ENCODE assay signal across 10 mouse cellular contexts in genomic region chr5:125526464-125526863, GRCm38 (mm10). TPM values are rescaled to one million over a fixed set of nuclear protein-coding genes. Genes with fewer than 3 reads are reported as not detected.
DNase-seq lines count a peak whose midpoint lies in the region; ATAC-seq and TF ChIP-seq lines count a peak whose summit lies in the region.
"Had no signal": no experiment of that assay in that cellular context is flagged by ENCODE, and none has a peak within 500 bp of the region (broad histone marks: within the 10 kb centered on the region; RNA-seq: fewer than 3 reads in every experiment).

No protein-coding gene starts in this region.

- no peak overlapping the region for H3K4me3 ChIP-seq in hindbrain, postnatal 0 days (ENCODE audit: low read length)
- no peak overlapping the region for H3K4me3 ChIP-seq in hindbrain, embryonic 14.5 days (replicated peaks; ENCODE audit: low read length)
- no peak overlapping the region for H3K4me3 ChIP-seq in thymus, adult 2 months (ENCODE audit: control insufficient read depth, insufficient read depth, low read length)
- no peak overlapping the region for H3K4me3 ChIP-seq in embryonic fibroblast, embryonic 13.5 days (ENCODE audit: insufficient read depth, low read length)
- no peak overlapping the region for H3K4me3 ChIP-seq in heart, embryonic 12.5 days
- H3K4me3 ChIP-seq: intestine, embryonic 15.5 days; lung, embryonic 15.5 days had no signal

- peak; percentile 65 for TF ChIP-seq CTCF in hindbrain, postnatal 0 days (IDR thresholded peaks at IDR 0.05; ENCODE audit: low read depth)
- no peak for TF ChIP-seq CTCF in thymus, adult 2 months (IDR thresholded peaks at IDR 0.05; ENCODE audit: borderline replicate concordance, control insufficient read depth, extremely low read depth, insufficient read depth, low read length, poor library complexity)
- peak; percentile 30; the same call in 1 of the 2 replicates for TF ChIP-seq CTCF in embryonic fibroblast, embryonic 13.5 days (IDR thresholded peaks at IDR 0.05; ENCODE audit: borderline replicate concordance, insufficient read depth, low read length)

- no peak overlapping the region for H3K4me2 ChIP-seq in hindbrain, postnatal 0 days (ENCODE audit: low read depth, low read length)
- H3K4me2 ChIP-seq in hindbrain, embryonic 14.5 days (replicated peaks): no peak overlapping the region
- no peak overlapping the region for H3K4me2 ChIP-seq in heart, embryonic 12.5 days
- H3K4me2 ChIP-seq: intestine, embryonic 15.5 days; lung, embryonic 15.5 days had no signal

- H3K9me3 ChIP-seq in hindbrain, postnatal 0 days (ENCODE audit: low read length): no peaks in the 10 kb centered on the region
- no peaks in the 10 kb centered on the region for H3K9me3 ChIP-seq in hindbrain, embryonic 14.5 days (ENCODE audit: control insufficient read depth, low read length)
- peaks cover 8% of the 10 kb centered on the region for H3K9me3 ChIP-seq in heart, embryonic 12.5 days (replicated peaks)
- H3K9me3 ChIP-seq: intestine, embryonic 15.5 days; lung, embryonic 15.5 days had no signal

- DNase-seq in hindbrain, postnatal 0 days (ENCODE audit: low spot score): peak; percentile 27
- DNase-seq in hindbrain, embryonic 14.5 days (ENCODE audit: low spot score): no peak
- DNase-seq in thymus, adult 2 months: peak; percentile 35
- no peak for DNase-seq in thymus, adult 18-20 months
- no peak for DNase-seq in urinary bladder, postnatal 25 days (ENCODE audit: low spot score)
- DNase-seq in heart, adult 11 months: no peak

- H3K4me1 ChIP-seq in hindbrain, postnatal 0 days (ENCODE audit: insufficient read depth, low read length): no peaks in the 10 kb centered on the region
- H3K4me1 ChIP-seq in hindbrain, embryonic 14.5 days (replicated peaks; ENCODE audit: control insufficient read depth, insufficient read depth, low read length): no peaks in the 10 kb centered on the region
- H3K4me1 ChIP-seq in thymus, adult 2 months (replicated peaks; ENCODE audit: control insufficient read depth, insufficient read depth, low read length): peaks cover under 1% of the 10 kb centered on the region; the same call in 1 of the 2 replicates
- H3K4me1 ChIP-seq in embryonic fibroblast, embryonic 13.5 days (ENCODE audit: control insufficient read depth, insufficient read depth, low read length): no peaks in the 10 kb centered on the region
- 0 out of 2 replicates have a peak, but pooled peaks cover 2% of the 10 kb centered on the region for H3K4me1 ChIP-seq in heart, embryonic 12.5 days (replicated peaks)
- H3K4me1 ChIP-seq: intestine, embryonic 15.5 days had no signal

- H3K27me3 ChIP-seq in hindbrain, postnatal 0 days (ENCODE audit: insufficient read depth, low read length): no peaks in the 10 kb centered on the region; the same call in 1 of the 2 replicates
- H3K27me3 ChIP-seq in hindbrain, embryonic 14.5 days (ENCODE audit: control insufficient read depth, insufficient read depth, low read length): peaks cover 15% of the 10 kb centered on the region
- H3K27me3 ChIP-seq in thymus, adult 2 months (ENCODE audit: control insufficient read depth, insufficient read depth, low read length): peaks cover 4% of the 10 kb centered on the region; the same call in 1 of the 2 replicates
- peaks cover 36% of the 10 kb centered on the region for H3K27me3 ChIP-seq in heart, embryonic 12.5 days (replicated peaks)

- H3K9ac ChIP-seq in hindbrain, postnatal 0 days (replicated peaks; ENCODE audit: low read length): no peak overlapping the region
- no peak overlapping the region for H3K9ac ChIP-seq in hindbrain, embryonic 14.5 days
- no peak overlapping the region for H3K9ac ChIP-seq in heart, embryonic 12.5 days
- H3K9ac ChIP-seq: intestine, embryonic 15.5 days; lung, embryonic 15.5 days had no signal

- no peak for ATAC-seq in hindbrain, postnatal 0 days
- no peak for ATAC-seq in hindbrain, embryonic 14.5 days (ENCODE audit: low FRiP score)
- no peak for ATAC-seq in heart, embryonic 12.5 days (ENCODE audit: insufficient number of reproducible peaks, low FRiP score)
- ATAC-seq: intestine, embryonic 15.5 days had no signal

- no peak overlapping the region for H3K27ac ChIP-seq in hindbrain, postnatal 0 days
- no peak overlapping the region for H3K27ac ChIP-seq in hindbrain, embryonic 14.5 days
- no peak overlapping the region for H3K27ac ChIP-seq in thymus, adult 2 months (ENCODE audit: control insufficient read depth, insufficient read depth, low read length)
- H3K27ac ChIP-seq in embryonic fibroblast, embryonic 13.5 days (ENCODE audit: insufficient read depth, low read length): no peak overlapping the region
- H3K27ac ChIP-seq in heart, embryonic 12.5 days (ENCODE audit: poor library complexity, severe bottlenecking): no peak overlapping the region
- H3K27ac ChIP-seq: intestine, embryonic 15.5 days; lung, embryonic 15.5 days had no signal

- peaks cover 4% of the 10 kb centered on the region; the same call in 1 of the 2 replicates for H3K36me3 ChIP-seq in hindbrain, postnatal 0 days (ENCODE audit: insufficient read depth, low read length)
- no peaks in the 10 kb centered on the region for H3K36me3 ChIP-seq in hindbrain, embryonic 14.5 days (replicated peaks; ENCODE audit: control insufficient read depth, insufficient read depth)
- no peaks in the 10 kb centered on the region for H3K36me3 ChIP-seq in thymus, adult 2 months (ENCODE audit: control insufficient read depth, insufficient read depth, low read length)
- H3K36me3 ChIP-seq in heart, embryonic 12.5 days: no peaks in the 10 kb centered on the region
- H3K36me3 ChIP-seq: intestine, embryonic 15.5 days; lung, embryonic 15.5 days had no signal

- TF ChIP-seq POLR2A in thymus, adult 2 months (IDR thresholded peaks at IDR 0.05; ENCODE audit: control insufficient read depth, extremely low read depth, insufficient read depth, low read length, poor library complexity): no peak
- no peak for TF ChIP-seq POLR2A in embryonic fibroblast, embryonic 13.5 days (IDR thresholded peaks at IDR 0.05; ENCODE audit: low read depth, low read length)

- WGBS in hindbrain, postnatal 0 days: 76% methylated on average over 4 of the region's 4 CpGs
- WGBS in hindbrain, embryonic 14.5 days: 74% methylated on average over 4 of the region's 4 CpGs
- WGBS in thymus, adult 2 months: 83% methylated on average over 4 of the region's 4 CpGs
- 64% methylated on average over 4 of the region's 4 CpGs for WGBS in heart, embryonic 12.5 days

RNA-seq across cellular contexts. Expression of gene Tmem132b, which starts 5.1 kb away (rescaled TPM):
- 45.9 and 46.6 TPM in 2 replicates for total RNA-seq in hindbrain, postnatal 0 days (2014; rRNA removed)
- 6.1 and 6.9 TPM in 2 replicates for polyA plus RNA-seq in hindbrain, postnatal 0 days (2015; fragmentation: Nextera tagmentation; extraction: Ambion mirVana)
- 6.3 and 7.9 TPM in 2 replicates for polyA plus RNA-seq in hindbrain, embryonic 14.5 days (2014; fragmentation: Nextera tagmentation; extraction: Ambion mirVana)
- 0.09 and 0.15 TPM in 2 replicates for polyA plus RNA-seq in thymus, adult 2 months (2012; rRNA removed)
- 0.07 TPM in 1 of 2 replicates, not detected in the other for polyA plus RNA-seq in embryonic fibroblast, embryonic 13.5 days (2011; ENCODE audit: insufficient read length, low read depth, missing spikeins)
- not detected in 2 replicates for polyA plus RNA-seq in heart, embryonic 12.5 days (2016; fragmentation: Nextera tagmentation; extraction: Ambion mirVana)

RNA-seq across cellular contexts. Expression of gene Aacs, which starts 50.9 kb away (rescaled TPM):
- 124 and 125 TPM in 2 replicates for total RNA-seq in hindbrain, postnatal 0 days (2014; rRNA removed)
- polyA plus RNA-seq in hindbrain, postnatal 0 days (2015; fragmentation: Nextera tagmentation; extraction: Ambion mirVana): 77.3 and 77.6 TPM in 2 replicates
- polyA plus RNA-seq in hindbrain, embryonic 14.5 days (2014; fragmentation: Nextera tagmentation; extraction: Ambion mirVana): 75.5 and 98.4 TPM in 2 replicates
- polyA plus RNA-seq in thymus, adult 2 months (2012; rRNA removed): 51.0 and 61.1 TPM in 2 replicates
- 40.7 and 44.4 TPM in 2 replicates for polyA plus RNA-seq in embryonic fibroblast, embryonic 13.5 days (2011; ENCODE audit: insufficient read length, low read depth, missing spikeins)
- 16.1 and 17.2 TPM in 2 replicates for polyA plus RNA-seq in heart, embryonic 12.5 days (2016; fragmentation: Nextera tagmentation; extraction: Ambion mirVana)

Comparison
In these comparisons a context has a peak if more than half of its experiments do, and no peak if none do; other contexts are left out.
1. DNase-seq: peak in hindbrain, postnatal 0 days (single experiment) and thymus, adult 2 months (single experiment); none in hindbrain, embryonic 14.5 days (single experiment), thymus, adult 18-20 months (0 of 2), urinary bladder, postnatal 25 days (single experiment) and heart, adult 11 months (single experiment).